Mouse (Mus musculus): Measurements from ENCODE around the gene Actb.

Gene Actb

DNA sequence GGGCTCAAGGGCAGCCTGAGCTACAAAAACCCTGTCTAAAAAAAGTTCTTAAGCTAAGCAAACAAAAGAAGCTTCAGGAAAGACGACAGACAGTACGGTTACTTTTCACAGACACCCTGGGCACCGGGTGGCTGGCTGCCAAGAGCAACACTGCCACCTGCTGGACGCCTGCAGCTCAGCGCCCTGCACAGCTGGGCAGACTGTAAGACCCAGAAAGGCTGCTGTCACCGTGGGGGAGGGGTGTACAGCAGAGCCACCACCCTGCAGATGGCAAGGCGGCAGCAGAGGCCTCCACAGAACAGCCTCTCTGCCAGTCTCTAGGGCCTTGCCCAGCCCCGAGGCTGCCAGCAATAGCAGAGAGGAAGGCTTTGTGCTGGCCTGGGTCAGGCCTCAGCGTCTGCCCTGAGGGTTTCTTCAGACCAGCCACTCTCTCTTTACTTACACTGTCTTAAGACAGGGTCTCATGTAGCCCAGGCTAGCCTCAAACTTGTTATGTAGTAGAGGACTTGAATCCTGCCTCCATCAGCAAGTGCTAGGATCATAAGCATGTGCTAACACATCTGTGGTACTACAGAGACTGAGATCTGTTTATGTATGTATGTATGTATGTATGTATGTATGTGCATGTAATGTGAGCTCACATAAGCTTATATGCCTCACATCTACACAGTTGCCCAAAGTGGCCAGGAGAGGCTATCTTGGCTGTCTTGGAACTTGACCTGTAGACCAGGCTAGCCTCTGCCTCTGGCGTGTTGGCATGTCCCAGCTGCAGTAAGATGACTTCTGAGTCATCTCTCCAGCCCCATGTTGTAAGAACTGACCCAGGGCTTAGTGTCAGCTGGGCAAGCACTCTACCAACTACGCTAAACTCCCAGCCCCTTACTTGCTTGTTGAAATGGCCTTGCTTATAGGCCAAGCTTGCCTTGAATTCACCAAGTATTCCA lies 28.9 kb downstream of the Actb start:
- peak; percentile 71 to 75 for DNase-seq (ENCODE audit: low spot score in 2 of 2)

DNA sequence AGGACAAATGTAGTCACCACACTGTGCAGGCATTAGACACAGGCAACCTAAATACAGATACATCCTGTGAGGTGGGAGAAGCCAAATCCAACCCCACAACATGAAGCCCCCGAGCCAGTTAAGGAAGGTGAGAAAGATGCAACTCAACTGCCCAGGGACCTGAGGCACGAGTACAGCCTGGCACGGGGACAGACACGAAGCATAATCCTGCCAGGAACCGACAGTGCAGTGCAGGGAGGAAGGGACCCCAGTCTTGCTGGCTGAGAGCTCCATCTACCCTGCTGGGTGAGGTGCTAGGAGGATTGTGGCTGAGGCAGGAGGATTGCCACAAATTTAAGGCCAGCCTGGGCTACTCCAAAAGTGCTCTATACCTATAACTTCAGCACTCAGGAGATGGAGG lies 29.7 kb downstream of the Actb start:
- DNase-seq (ENCODE audit: low spot score in 2 of 2), result no peak

DNA sequence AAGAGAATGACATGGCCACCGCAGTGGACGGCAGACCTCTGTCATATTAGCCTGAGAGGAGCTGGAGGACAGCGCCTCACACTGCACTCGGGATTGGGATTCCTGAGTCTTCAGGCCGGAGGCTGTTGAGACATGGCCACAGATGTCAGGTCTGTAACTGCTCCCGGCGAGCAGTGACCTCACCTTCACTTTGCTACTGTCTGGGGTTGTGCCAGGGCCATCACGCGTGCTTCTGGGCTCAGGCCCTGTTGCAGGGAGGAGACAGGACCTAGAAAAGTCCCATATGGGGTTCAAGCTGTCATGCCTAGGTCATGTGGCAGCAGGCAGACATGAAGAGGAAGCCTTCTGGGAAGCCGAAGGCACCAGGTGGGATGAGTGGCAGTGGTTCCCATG lies 31.0 kb downstream of the Actb start:
- no peak for DNase-seq (ENCODE audit: low spot score in 2 of 2)

DNA sequence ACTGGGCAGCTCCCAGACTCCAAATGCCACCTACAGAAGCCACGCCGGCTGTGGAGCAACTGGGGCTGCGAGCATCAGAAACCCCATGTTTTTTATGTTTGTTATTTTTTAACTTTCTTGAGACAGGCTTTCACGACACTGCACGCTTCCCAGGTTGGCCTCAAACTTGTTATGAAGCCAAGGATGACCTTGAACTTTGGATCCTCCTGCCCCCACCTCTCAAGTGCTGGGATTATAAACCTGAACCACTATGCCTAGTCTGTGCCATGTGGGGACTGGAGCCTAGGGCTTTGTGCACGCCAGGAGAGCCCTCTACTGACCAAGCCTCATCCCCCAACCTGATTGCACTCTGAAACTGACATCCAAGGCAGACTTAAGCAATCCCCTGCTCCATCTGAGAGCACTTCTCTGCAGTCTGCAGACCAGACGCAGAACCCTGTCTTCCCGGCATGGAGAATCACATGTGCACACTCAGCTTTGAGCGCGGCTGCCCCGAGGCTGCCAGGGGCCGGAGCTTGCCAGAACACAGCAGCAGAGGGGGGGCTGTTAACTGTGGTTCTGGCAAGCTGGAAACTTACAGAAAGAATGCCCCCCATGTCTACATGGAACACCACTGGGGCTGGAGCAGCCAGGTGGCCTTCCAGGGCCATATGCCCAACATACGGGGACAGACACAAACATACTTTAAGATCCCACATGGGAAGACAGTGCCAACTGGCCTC lies 31.6 kb downstream of the Actb start:
- DNase-seq (ENCODE audit: low spot score in 2 of 2), result no peak

DNA sequence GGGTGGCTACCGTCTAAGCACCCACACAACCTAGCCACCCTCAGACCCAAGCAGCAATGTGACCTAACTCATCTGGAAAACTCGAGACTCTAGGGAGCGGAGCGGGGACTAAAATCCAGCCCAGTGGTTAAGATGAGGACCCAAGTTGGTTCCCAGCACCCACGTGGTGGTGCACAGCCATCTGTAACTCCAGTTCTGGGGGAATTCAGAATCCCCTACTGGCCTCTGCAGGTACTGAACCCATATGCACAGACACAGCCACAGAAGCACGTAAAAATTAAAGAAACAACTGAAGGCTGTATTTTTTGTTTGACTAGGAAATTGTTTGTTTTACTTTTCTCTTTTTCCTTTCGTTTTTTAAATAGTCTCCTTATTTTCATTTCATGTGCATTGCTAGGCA lies 32.8 kb downstream of the Actb start:
- no peak for DNase-seq (ENCODE audit: low spot score in 2 of 2)

DNA sequence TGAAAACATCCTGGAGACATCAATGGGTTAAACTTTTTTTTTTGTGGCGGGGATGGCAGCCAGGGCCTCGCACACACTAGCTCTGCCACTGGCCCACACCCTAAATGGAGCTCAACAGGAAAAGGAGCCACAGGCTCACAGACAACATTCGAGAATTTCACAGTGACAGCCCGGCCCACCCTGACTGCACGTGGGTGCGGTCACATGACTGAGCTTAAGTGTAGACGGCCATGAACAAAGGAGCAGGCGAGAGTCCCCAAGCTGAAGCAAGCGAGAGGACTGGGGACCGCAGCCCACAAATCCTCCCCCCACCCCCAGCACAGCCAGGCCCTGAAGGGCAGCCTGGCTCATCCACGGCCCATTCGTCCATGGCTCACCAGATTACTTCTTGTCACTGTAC lies 34.8 kb downstream of the Actb start:
- DNase-seq (ENCODE audit: low spot score in 2 of 2), result no peak

DNA sequence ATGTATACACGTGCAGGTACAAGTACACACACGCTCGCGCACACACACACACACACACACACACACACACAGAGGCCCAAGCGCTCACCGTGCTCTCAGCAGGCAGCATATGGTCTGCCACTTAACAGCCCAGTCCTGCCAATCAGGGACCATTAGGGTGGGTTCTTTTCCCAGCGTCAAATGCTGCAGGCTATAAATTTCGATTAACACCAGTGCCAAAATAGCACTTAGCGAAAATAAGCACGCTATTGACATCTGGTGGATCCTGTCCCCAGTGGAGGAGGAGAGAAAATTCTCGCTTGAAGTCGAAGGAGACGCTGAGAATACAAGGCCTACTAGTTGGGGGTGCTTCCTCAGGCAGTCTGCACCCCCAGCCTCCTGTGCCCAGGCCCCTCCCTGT lies 37.1 kb downstream of the Actb start:
- DNase-seq (ENCODE audit: low spot score in 2 of 2), result no peak

DNA sequence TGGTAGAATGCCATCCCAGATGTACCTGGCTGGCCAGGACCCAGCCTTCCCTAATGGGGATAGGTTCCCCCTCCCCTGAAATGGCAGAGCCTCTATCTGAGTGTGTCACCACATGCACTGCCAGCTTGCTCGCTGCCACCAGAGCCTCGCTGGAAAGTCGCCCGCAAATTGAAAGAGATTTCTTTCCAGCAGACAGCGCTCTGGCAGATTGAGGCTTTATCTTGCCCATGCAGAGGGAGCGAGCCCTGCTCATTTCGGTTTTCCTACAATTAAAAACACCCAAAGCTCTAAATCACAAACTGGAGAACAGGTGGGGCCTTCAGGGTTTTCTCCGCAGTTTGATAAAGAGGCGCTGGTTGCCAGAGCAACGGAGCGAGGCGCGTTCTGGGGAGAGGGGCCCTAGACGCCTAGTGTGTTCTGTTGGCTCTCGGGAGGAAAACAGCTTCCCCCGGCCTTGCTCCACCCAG lies 48.8 kb downstream of the Actb start:
- DNase-seq (ENCODE audit: low spot score in 2 of 2), result no peak

DNA sequence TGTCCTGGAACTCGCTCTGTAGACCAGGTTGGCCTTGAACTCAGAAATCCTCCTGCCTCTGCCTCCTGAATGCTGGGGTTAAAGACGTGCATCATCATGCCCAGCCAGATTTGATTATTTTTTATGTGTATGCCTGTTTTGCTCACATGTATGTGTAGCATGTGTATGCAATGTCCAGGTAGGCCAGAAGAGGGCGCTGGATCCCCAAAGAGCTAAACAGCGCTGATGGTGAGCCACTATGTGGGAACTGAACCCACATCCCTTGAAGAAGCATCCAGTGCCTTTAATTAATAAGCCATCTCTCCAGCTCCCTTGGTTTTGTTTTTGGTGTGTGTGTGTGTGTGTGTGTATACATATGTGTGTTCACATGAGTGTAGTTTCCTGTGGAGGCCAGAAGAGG lies 50.1 kb downstream of the Actb start:
- no peak for DNase-seq (ENCODE audit: low spot score in 2 of 2)

DNA sequence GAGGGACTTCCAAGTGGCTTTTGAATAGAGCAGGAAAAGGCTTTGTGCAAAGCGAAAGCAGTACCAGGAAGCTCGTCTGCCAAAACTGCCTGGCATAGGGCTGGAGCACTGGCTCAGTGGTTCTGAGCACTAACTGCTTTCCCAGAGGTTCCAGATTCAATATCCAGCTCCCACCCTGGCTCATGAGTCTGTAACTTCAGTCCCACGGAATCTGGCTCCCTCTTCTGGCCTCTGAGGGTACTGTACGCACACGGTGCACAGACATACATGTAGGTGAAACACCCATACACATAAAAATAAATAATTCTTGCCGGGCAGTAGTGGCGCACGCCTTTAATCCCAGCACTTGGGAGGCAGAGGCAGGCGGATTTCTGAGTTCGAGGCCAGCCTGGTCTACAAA lies 51.7 kb downstream of the Actb start:
- DNase-seq (ENCODE audit: low spot score in 2 of 2), result no peak

DNA sequence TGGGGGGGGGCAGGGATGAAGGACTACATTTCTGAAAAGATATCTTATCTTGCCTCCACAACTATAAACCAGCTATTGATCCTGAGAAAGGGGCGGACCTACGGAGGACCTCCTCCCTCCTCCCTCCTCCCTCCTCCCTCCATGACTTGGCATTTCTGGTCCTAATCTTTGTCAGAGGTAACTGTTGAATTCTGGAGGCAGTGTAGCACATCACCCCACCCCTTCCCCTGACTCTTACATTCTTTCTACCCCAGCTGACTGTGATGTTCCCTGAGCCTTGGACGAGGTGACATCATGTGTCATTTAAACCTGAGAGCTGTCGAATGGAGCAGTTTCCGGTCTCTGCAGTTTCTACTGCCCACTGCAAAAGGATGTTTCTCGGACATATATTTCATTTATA lies 53.0 kb downstream of the Actb start:
- no peak for DNase-seq (ENCODE audit: low spot score in 2 of 2)

Measured in urinary bladder, adult 18-20 months (tissue).